9 mouse cellular contexts compared by ENCODE assay signal in genomic region chr2:121294182-121294581, GRCm38 (mm10). TPM values are rescaled to one million over a fixed set of nuclear protein-coding genes. Genes with fewer than 3 reads are reported as not detected.
A peak's percentile ranks its signal among the peaks of the same experiment; 100 is the strongest.
DNase-seq lines count a peak whose midpoint lies in the region; ATAC-seq and TF ChIP-seq lines count a peak whose summit lies in the region.
"Had no signal": no experiment of that assay in that cellular context is flagged by ENCODE, and none has a peak within 500 bp of the region (broad histone marks: within the 10 kb centered on the region; RNA-seq: fewer than 3 reads in every experiment).

No protein-coding gene starts in this region.

- H3K27me3 ChIP-seq in forebrain, embryonic 11.5 days (ENCODE audit: control insufficient read depth, insufficient read depth, low read length), result peaks cover 2% of the 10 kb centered on the region; the same call in 1 of the 2 replicates
- peaks cover 72% of the 10 kb centered on the region for H3K27me3 ChIP-seq in hindbrain, embryonic 10.5 days (ENCODE audit: insufficient read depth, poor library complexity, severe bottlenecking)
- peaks cover 32% of the 10 kb centered on the region for H3K27me3 ChIP-seq in lung, embryonic 14.5 days (ENCODE audit: insufficient read depth, low read length)
- peaks cover 21% of the 10 kb centered on the region for H3K27me3 ChIP-seq in stomach, embryonic 15.5 days (replicated peaks)

- 39% methylated on average over 4 of the region's 4 CpGs for WGBS in forebrain, embryonic 11.5 days
- 20% methylated on average over 4 of the region's 4 CpGs for WGBS in hindbrain, embryonic 10.5 days
- WGBS in lung, embryonic 14.5 days, result 21% methylated on average over 4 of the region's 4 CpGs
- 17% methylated on average over 4 of the region's 4 CpGs for WGBS in stomach, embryonic 15.5 days

- DNase-seq in frontal cortex, postnatal 10 days (ENCODE audit: low spot score in 2 of 2), result peak; percentile 31 to 35
- DNase-seq in ZHBTc4 (ENCODE audit: low read depth, low spot score), result peak; percentile 78
- DNase-seq in forebrain, embryonic 11.5 days (ENCODE audit: low spot score), result no peak
- peak; percentile 38 for DNase-seq in hindbrain, embryonic 10.5 days (ENCODE audit: low spot score)
- no peak for DNase-seq in lung, embryonic 14.5 days
- DNase-seq in layer of hippocampus, adult 9-10 months (ENCODE audit: low spot score), result no peak

- peak overlapping the region; percentile 62 for H3K4me2 ChIP-seq in forebrain, embryonic 11.5 days (ENCODE audit: low read depth, low read length, severe bottlenecking)
- peak overlapping the region; percentile 75 for H3K4me2 ChIP-seq in lung, embryonic 14.5 days
- H3K4me2 ChIP-seq in stomach, embryonic 15.5 days, result peak overlapping the region; percentile 77

- 0 out of 2 replicates have a peak overlapping the region, but pooled peaks have one; percentile 39 for H3K4me3 ChIP-seq in forebrain, embryonic 11.5 days (ENCODE audit: low read depth, low read length)
- peak overlapping the region; percentile 57 for H3K4me3 ChIP-seq in hindbrain, embryonic 10.5 days
- H3K4me3 ChIP-seq in lung, embryonic 14.5 days (ENCODE audit: low read depth, low read length), result peak overlapping the region; percentile 32; the same call in 1 of the 2 replicates
- peak overlapping the region; percentile 51; the same call in 1 of the 2 replicates for H3K4me3 ChIP-seq in stomach, embryonic 15.5 days (replicated peaks)

- H3K36me3 ChIP-seq in forebrain, embryonic 11.5 days (ENCODE audit: control insufficient read depth, insufficient read depth, low read length), result no peaks in the 10 kb centered on the region
- H3K36me3 ChIP-seq in hindbrain, embryonic 10.5 days, result peaks cover 7% of the 10 kb centered on the region
- H3K36me3 ChIP-seq in lung, embryonic 14.5 days (ENCODE audit: insufficient read depth), result no peaks in the 10 kb centered on the region
- no peaks in the 10 kb centered on the region for H3K36me3 ChIP-seq in stomach, embryonic 15.5 days

- H3K27ac ChIP-seq in forebrain, embryonic 11.5 days (ENCODE audit: low read depth, low read length), result peak overlapping the region; percentile 72
- H3K27ac ChIP-seq in hindbrain, embryonic 10.5 days, result peak overlapping the region; percentile 88
- peak overlapping the region; percentile 13; the same call in 1 of the 2 replicates for H3K27ac ChIP-seq in lung, embryonic 14.5 days (ENCODE audit: low read depth)
- peak overlapping the region; percentile 71 for H3K27ac ChIP-seq in stomach, embryonic 15.5 days
- H3K27ac ChIP-seq: liver, embryonic 14.5 days had no signal

- H3K9ac ChIP-seq in forebrain, embryonic 11.5 days (ENCODE audit: low read length), result no peak overlapping the region; the same call in 1 of the 2 replicates
- peak overlapping the region; percentile 30; the same call in 1 of the 2 replicates for H3K9ac ChIP-seq in lung, embryonic 14.5 days
- no peak overlapping the region for H3K9ac ChIP-seq in stomach, embryonic 15.5 days
- H3K9ac ChIP-seq: liver, embryonic 14.5 days had no signal

- ATAC-seq in frontal cortex, adult (ENCODE audit: low TSS enrichment), result no peak
- ATAC-seq in forebrain, embryonic 11.5 days (replicated peaks; ENCODE audit: low FRiP score), result no peak
- no peak for ATAC-seq in lung, embryonic 14.5 days (ENCODE audit: insufficient read depth)
- no peak for ATAC-seq in stomach, embryonic 15.5 days (ENCODE audit: insufficient read depth, low FRiP score, low read depth)

- TF ChIP-seq CTCF in lung, embryonic 14.5 days (IDR thresholded peaks at IDR 0.05; ENCODE audit: low read depth), result no peak

- H3K9me3 ChIP-seq in forebrain, embryonic 11.5 days (ENCODE audit: control insufficient read depth, low read length), result no peaks in the 10 kb centered on the region
- no peaks in the 10 kb centered on the region for H3K9me3 ChIP-seq in hindbrain, embryonic 10.5 days
- H3K9me3 ChIP-seq in lung, embryonic 14.5 days (ENCODE audit: low read depth, low read length), result no peaks in the 10 kb centered on the region
- no peaks in the 10 kb centered on the region for H3K9me3 ChIP-seq in stomach, embryonic 15.5 days

- H3K4me1 ChIP-seq in forebrain, embryonic 11.5 days (replicated peaks; ENCODE audit: control insufficient read depth, insufficient read depth, low read length), result peaks cover 43% of the 10 kb centered on the region
- H3K4me1 ChIP-seq in hindbrain, embryonic 10.5 days (replicated peaks), result peaks cover 70% of the 10 kb centered on the region
- H3K4me1 ChIP-seq in lung, embryonic 14.5 days (ENCODE audit: insufficient read depth), result peaks cover 19% of the 10 kb centered on the region
- H3K4me1 ChIP-seq in stomach, embryonic 15.5 days, result peaks cover 43% of the 10 kb centered on the region

RNA-seq across cellular contexts. Expression of gene Map1a, which starts 4.8 kb away (rescaled TPM):
- 16.2 and 18.1 TPM in 2 replicates for polyA plus RNA-seq in forebrain, embryonic 11.5 days (2014; fragmentation: Nextera tagmentation; extraction: Ambion mirVana)
- polyA plus RNA-seq in hindbrain, embryonic 10.5 days (2016; fragmentation: Nextera tagmentation; extraction: Ambion mirVana), result 11.7 and 15.0 TPM in 2 replicates
- polyA plus RNA-seq in lung, embryonic 14.5 days (2014; fragmentation: Nextera tagmentation; extraction: Ambion mirVana), result 5.5 and 5.7 TPM in 2 replicates
- polyA plus RNA-seq in stomach, embryonic 15.5 days (2015; fragmentation: Nextera tagmentation; extraction: Ambion mirVana), result 4.0 and 5.3 TPM in 2 replicates

RNA-seq across cellular contexts. Expression of gene Trp53bp1, which starts 23.0 kb away (rescaled TPM):
- 152 and 169 TPM in 2 replicates for polyA plus RNA-seq in forebrain, embryonic 11.5 days (2014; fragmentation: Nextera tagmentation; extraction: Ambion mirVana)
- 121 and 123 TPM in 2 replicates for polyA plus RNA-seq in hindbrain, embryonic 10.5 days (2016; fragmentation: Nextera tagmentation; extraction: Ambion mirVana)
- polyA plus RNA-seq in lung, embryonic 14.5 days (2014; fragmentation: Nextera tagmentation; extraction: Ambion mirVana), result 55.5 and 73.6 TPM in 2 replicates
- polyA plus RNA-seq in stomach, embryonic 15.5 days (2015; fragmentation: Nextera tagmentation; extraction: Ambion mirVana), result 51.9 and 60.6 TPM in 2 replicates

Comparison
In these comparisons a context has a peak if more than half of its experiments do, and no peak if none do; other contexts are left out.
1. DNase-seq: peak in frontal cortex, postnatal 10 days (2 of 2), ZHBTc4 (single experiment) and hindbrain, embryonic 10.5 days (single experiment); none in forebrain, embryonic 11.5 days (single experiment), lung, embryonic 14.5 days (single experiment) and layer of hippocampus, adult 9-10 months (single experiment).
2. H3K27ac ChIP-seq: peak in every context shown above with its lines; median percentile 88 in hindbrain, embryonic 10.5 days; 72 in forebrain, embryonic 11.5 days; 71 in stomach, embryonic 15.5 days; 13 in lung, embryonic 14.5 days.
3. Peak in every context shown above with its lines, with median percentiles within 50 percentile points of each other: H3K4me2 ChIP-seq and H3K4me3 ChIP-seq.